Mouse (Mus musculus) midbrain, embryonic 16.5 days (tissue): Measurements from ENCODE around the gene Mapk8ip2. TPM values are rescaled to one million over a fixed set of nuclear protein-coding genes. Genes with fewer than 3 reads are reported as not detected.

Experiments
- ATAC-seq: fragments of 200-750 bp; cut with Nextera tagmentation; 2 replicates; pipeline ENCODE4 v1.8.0; 2017; ENCODE audit warnings: moderate TSS enrichment
- H3K27ac ChIP-seq: fragments of 300-500 bp; sonication (generic); 2 replicates; pipeline ENCODE4 v1.5.1; 2014; ENCODE audit warnings: mild to moderate bottlenecking, low read length, mixed read lengths
- H3K27me3 ChIP-seq: fragments of 300-500 bp; sonication (generic); 2 replicates; pipeline ENCODE4 v1.6.1; 2014; ENCODE audit warnings: low read depth, low read length, mixed read lengths; ENCODE audit not compliant: control insufficient read depth, insufficient read depth
- H3K36me3 ChIP-seq: fragments of 300-500 bp; sonication (generic); 2 replicates; pipeline ENCODE4 v1.6.1; 2014; ENCODE audit warnings: mild to moderate bottlenecking, low read length, moderate library complexity, mixed read lengths; ENCODE audit not compliant: control insufficient read depth, insufficient read depth
- H3K4me1 ChIP-seq: fragments of 300-500 bp; sonication (generic); 2 replicates; pipeline ENCODE4 v1.6.1; 2014; ENCODE audit warnings: mild to moderate bottlenecking, low read length, mixed read lengths; ENCODE audit not compliant: control insufficient read depth, insufficient read depth
- H3K4me2 ChIP-seq: fragments of 300-500 bp; sonication (generic); 2 replicates; pipeline ENCODE4 v1.6.1; 2014; ENCODE audit warnings: mild to moderate bottlenecking, low read length, mixed read lengths
- H3K4me3 ChIP-seq: fragments of 300-500 bp; sonication (generic); 2 replicates; pipeline ENCODE4 v1.5.1; 2014; ENCODE audit warnings: low read depth, mild to moderate bottlenecking, low read length, moderate library complexity, mixed read lengths
- H3K9ac ChIP-seq: fragments of 300-500 bp; sonication (generic); 2 replicates; pipeline ENCODE4 v1.6.1; 2014; ENCODE audit warnings: low read depth, low read length, mixed read lengths
- H3K9me3 ChIP-seq: fragments of 300-500 bp; sonication (generic); replicated peaks from 2 replicates; pipeline ENCODE4 v1.6.1; 2014; ENCODE audit warnings: mild to moderate bottlenecking, low read length, mixed read lengths; ENCODE audit not compliant: control insufficient read depth, poor library complexity, severe bottlenecking
- WGBS: fragments of 180-500 bp; shearing (Covaris S2); extraction: QIAGEN DNeasy Blood & Tissue Kit; methylation state at CpG from one replicate; pipeline ENCODE4 v1.1.7; 2014; 5-methylcytosine and 5-hydroxymethylcytosine counted together
- polyA plus RNA-seq: library from polyadenylated mRNA; unstranded; fragments of >200 nt; fragmentation: Nextera tagmentation; extraction: Ambion mirVana; gene quantifications from 2 replicates; pipeline ENCODE4 v1.2.1, GENCODE M21; 2015

Gene Mapk8ip2
- polyA plus RNA-seq, 1 experiment from 2014 or later = 84.4 TPM

GRCm38 (mm10) chr15:89500221-89500791 lies 46.6 kb downstream of the Mapk8ip2 start:
- peak; percentile 54 for ATAC-seq
- Histone ChIP-seq H3K4me2 (peak overlapping the region; percentile 80), H3K27me3 (no peaks in the 10 kb centered on the region), H3K4me1 (peaks cover 14% of the 10 kb centered on the region), H3K36me3 (peaks cover 13% of the 10 kb centered on the region), H3K27ac (peak overlapping the region; percentile 86), H3K4me3 (peak overlapping the region; percentile 78), H3K9ac (peak overlapping the region; percentile 93), H3K9me3 (no peaks in the 10 kb centered on the region)
- WGBS = under 1% methylated on average over 35 of the region's 35 CpGs

- Histone ChIP-seq H3K27me3 (no peaks in the 10 kb centered on the region), H3K9me3 (no peaks in the 10 kb centered on the region), H3K27ac (no peak overlapping the region), H3K4me2 (peak overlapping the region; percentile 80; the same call in 1 of the 2 replicates), H3K4me3 (no peak overlapping the region), H3K36me3 (peaks cover 13% of the 10 kb centered on the region), H3K9ac (no peak overlapping the region), H3K4me1 (peaks cover 14% of the 10 kb centered on the region)
- WGBS = 84% methylated on average over 3 of the region's 3 CpGs
- no peak for ATAC-seq
Observed at GRCm38 (mm10) chr15:89501321-89501720, 47.6 kb downstream of the Mapk8ip2 start.

DNA sequence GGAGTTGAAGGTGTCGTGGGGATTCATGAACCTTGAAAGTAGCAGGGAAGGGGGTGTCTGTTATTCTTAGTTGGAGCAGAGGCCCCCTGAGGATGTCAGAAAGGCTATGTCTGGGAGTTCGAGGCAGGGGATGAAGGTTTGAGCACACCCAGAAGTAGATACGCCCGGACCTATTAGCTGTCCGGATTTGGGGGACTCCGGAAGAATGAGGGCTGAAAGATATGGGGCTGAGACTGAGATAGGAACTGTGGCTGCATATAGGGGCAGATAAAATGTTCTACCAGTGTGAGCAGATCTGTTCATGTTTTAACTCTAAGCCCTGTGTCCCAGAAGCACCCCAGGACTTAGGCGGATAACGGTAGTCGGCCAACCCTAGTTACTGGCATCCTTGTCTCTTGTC lies 51.1 kb downstream of the Mapk8ip2 start:
- Histone ChIP-seq H3K4me3 (no peak overlapping the region), H3K27me3 (no peaks in the 10 kb centered on the region), H3K36me3 (peaks cover 21% of the 10 kb centered on the region), H3K4me1 (peaks cover 7% of the 10 kb centered on the region), H3K9me3 (no peaks in the 10 kb centered on the region), H3K27ac (no peak overlapping the region), H3K9ac (no peak overlapping the region), H3K4me2 (no peak overlapping the region)
- WGBS = 97% methylated on average over 9 of the region's 9 CpGs
- ATAC-seq = no peak

- Histone ChIP-seq H3K27me3 (no peaks in the 10 kb centered on the region), H3K4me3 (no peak overlapping the region), H3K9me3 (no peaks in the 10 kb centered on the region), H3K9ac (no peak overlapping the region), H3K36me3 (peaks cover 21% of the 10 kb centered on the region), H3K4me1 (no peaks in the 10 kb centered on the region), H3K27ac (no peak overlapping the region), H3K4me2 (no peak overlapping the region)
- WGBS = 92% methylated on average over 8 of the region's 8 CpGs
- no peak for ATAC-seq
Observed at GRCm38 (mm10) chr15:89507751-89508150, 54.0 kb downstream of the Mapk8ip2 start.

- H3K9me3 ChIP-seq = no peaks in the 10 kb centered on the region
- 87% methylated on average over 4 of the region's 4 CpGs for WGBS
Observed at GRCm38 (mm10) chr15:89512679-89513078, 59.0 kb downstream of the Mapk8ip2 start.

More at GRCm38 (mm10) chr15:89512679-89513078, 59.0 kb downstream of the Mapk8ip2 start:
- no peak overlapping the region for H3K4me2 ChIP-seq
- H3K9ac ChIP-seq = no peak overlapping the region
- H3K4me1 ChIP-seq = no peaks in the 10 kb centered on the region
- H3K27ac ChIP-seq = no peak overlapping the region
- H3K4me3 ChIP-seq = no peak overlapping the region
- H3K27me3 ChIP-seq = no peaks in the 10 kb centered on the region
- no peak for ATAC-seq
- H3K36me3 ChIP-seq = peaks cover 2% of the 10 kb centered on the region; the same call in 1 of the 2 replicates

Other genes starting within 250 kb of the Mapk8ip2 start
- 76.7 and 82.0 TPM in 2 replicates for gene Ppp6r2, start 242.4 kb upstream of the Mapk8ip2 start, polyA plus RNA-seq
- 92.9 and 101 TPM in 2 replicates for gene Sbf1, start 138.6 kb upstream of the Mapk8ip2 start, polyA plus RNA-seq
- gene Adm2, start 131.2 kb upstream of the Mapk8ip2 start, polyA plus RNA-seq = not detected in 2 replicates
- gene Miox, start 119.5 kb upstream of the Mapk8ip2 start, polyA plus RNA-seq = not detected in 2 replicates
- 29.0 and 34.9 TPM in 2 replicates for gene Lmf2, start 98.3 kb upstream of the Mapk8ip2 start, polyA plus RNA-seq
- 116 and 117 TPM in 2 replicates for gene Ncaph2, start 98.2 kb upstream of the Mapk8ip2 start, polyA plus RNA-seq
- gene Sco2, start 80.1 kb upstream of the Mapk8ip2 start, polyA plus RNA-seq = 11.8 and 16.4 TPM in 2 replicates
- gene Tymp, start 76.9 kb upstream of the Mapk8ip2 start, polyA plus RNA-seq = 1.9 and 3.0 TPM in 2 replicates
- 4.8 and 5.5 TPM in 2 replicates for gene Odf3b, start 74.6 kb upstream of the Mapk8ip2 start, polyA plus RNA-seq
- gene Klhdc7b, start 69.0 kb upstream of the Mapk8ip2 start, polyA plus RNA-seq = 0.05 and 0.06 TPM in 2 replicates
- gene Syce3, start 43.4 kb upstream of the Mapk8ip2 start, polyA plus RNA-seq = not detected in 2 replicates
- gene Cpt1b, start 28.1 kb upstream of the Mapk8ip2 start, polyA plus RNA-seq = 0.96 and 1.2 TPM in 2 replicates
- 6.5 and 7.3 TPM in 2 replicates for gene C730034F03Rik, start 24.3 kb upstream of the Mapk8ip2 start, polyA plus RNA-seq
- gene Gm44502, start 24.2 kb upstream of the Mapk8ip2 start, polyA plus RNA-seq = not detected in 2 replicates
- gene Chkb, start 24.0 kb upstream of the Mapk8ip2 start, polyA plus RNA-seq = 88.3 and 95.2 TPM in 2 replicates
- 32.6 and 37.6 TPM in 2 replicates for gene Arsa, start 23.5 kb downstream of the Mapk8ip2 start, polyA plus RNA-seq
- gene Shank3, start 45.7 kb downstream of the Mapk8ip2 start, polyA plus RNA-seq = 12.0 and 16.7 TPM in 2 replicates
- 1.6 and 1.8 TPM in 2 replicates for gene Acr, start 114.4 kb downstream of the Mapk8ip2 start, polyA plus RNA-seq
- gene Rabl2, start 138.0 kb downstream of the Mapk8ip2 start, polyA plus RNA-seq = 82.1 and 95.5 TPM in 2 replicates